Mouse (Mus musculus) heart, embryonic 12.5 days (tissue): ENCODE measurements around the gene Ccdc63. TPM values are rescaled to one million over a fixed set of nuclear protein-coding genes. Genes with fewer than 3 reads are reported as not detected.
"Not testable (repeated sequence)": the region's sequence is repeated elsewhere in the genome, so short reads cannot be mapped to it uniquely, and the experiment has no call there.

Experiments used
- ATAC-seq: fragments of 200-750 bp; cut with Nextera tagmentation; 2 replicates; pipeline ENCODE4 v1.8.0; 2017; ENCODE audit warnings: moderate TSS enrichment, moderate library complexity; ENCODE audit not compliant: insufficient number of reproducible peaks, low FRiP score
- H3K27ac ChIP-seq: fragments of 300-500 bp; sonication (generic); 2 replicates; pipeline ENCODE4 v1.5.1; 2016; ENCODE audit warnings: mild to moderate bottlenecking, moderate library complexity; ENCODE audit not compliant: poor library complexity, severe bottlenecking
- H3K27me3 ChIP-seq: fragments of 300-500 bp; sonication (generic); replicated peaks from 2 replicates; pipeline ENCODE4 v1.6.1; 2016; ENCODE audit warnings: mild to moderate bottlenecking, moderate library complexity
- H3K36me3 ChIP-seq: fragments of 300-500 bp; sonication (generic); 2 replicates; pipeline ENCODE4 v1.6.1; 2016; ENCODE audit warnings: mild to moderate bottlenecking, moderate library complexity
- H3K4me1 ChIP-seq: fragments of 300-500 bp; sonication (generic); replicated peaks from 2 replicates; pipeline ENCODE4 v1.6.1; 2016; ENCODE audit warnings: mild to moderate bottlenecking
- H3K4me2 ChIP-seq: fragments of 300-500 bp; sonication (generic); 2 replicates; pipeline ENCODE4 v1.6.1; 2016; ENCODE audit warnings: mild to moderate bottlenecking, moderate library complexity
- H3K4me3 ChIP-seq: fragments of 300-500 bp; sonication (generic); 2 replicates; pipeline ENCODE4 v1.5.1; 2016; ENCODE audit warnings: mild to moderate bottlenecking
- H3K9ac ChIP-seq: fragments of 300-500 bp; sonication (generic); 2 replicates; pipeline ENCODE4 v1.6.1; 2016; ENCODE audit warnings: mild to moderate bottlenecking, moderate library complexity
- H3K9me3 ChIP-seq: fragments of 300-500 bp; sonication (generic); replicated peaks from 2 replicates; pipeline ENCODE4 v1.6.1; 2016; ENCODE audit warnings: mild to moderate bottlenecking, moderate library complexity
- WGBS: fragments of 180-500 bp; shearing (Covaris S2); methylation state at CpG from one replicate; pipeline ENCODE4 v1.1.7; 2016; 5-methylcytosine and 5-hydroxymethylcytosine counted together
- polyA plus RNA-seq: library from polyadenylated mRNA; unstranded; fragments of >200 nt; fragmentation: Nextera tagmentation; extraction: Ambion mirVana; gene quantifications from 2 replicates; pipeline ENCODE4 v1.2.1, GENCODE M21; 2016

The Ccdc63 gene
- polyA plus RNA-seq, 1 experiment from 2014 or later: 0.33 TPM

- H3K27ac ChIP-seq: no peak overlapping the region
- peaks cover 18% of the 10 kb centered on the region for H3K4me1 ChIP-seq
- H3K9me3 ChIP-seq: no peaks in the 10 kb centered on the region; the same call in 1 of the 2 replicates
- 64% methylated on average over 1 of the region's 1 CpGs for WGBS
- H3K4me2 ChIP-seq: no peak overlapping the region
- no peak overlapping the region for H3K4me3 ChIP-seq
- ATAC-seq: no peak
- H3K27me3 ChIP-seq: no peaks in the 10 kb centered on the region
- no peak overlapping the region for H3K9ac ChIP-seq
- H3K36me3 ChIP-seq: no peaks in the 10 kb centered on the region
These were observed 7.5 kb upstream of the Ccdc63 start for GRCm38 (mm10) chr5:122148107-122148506.

DNA sequence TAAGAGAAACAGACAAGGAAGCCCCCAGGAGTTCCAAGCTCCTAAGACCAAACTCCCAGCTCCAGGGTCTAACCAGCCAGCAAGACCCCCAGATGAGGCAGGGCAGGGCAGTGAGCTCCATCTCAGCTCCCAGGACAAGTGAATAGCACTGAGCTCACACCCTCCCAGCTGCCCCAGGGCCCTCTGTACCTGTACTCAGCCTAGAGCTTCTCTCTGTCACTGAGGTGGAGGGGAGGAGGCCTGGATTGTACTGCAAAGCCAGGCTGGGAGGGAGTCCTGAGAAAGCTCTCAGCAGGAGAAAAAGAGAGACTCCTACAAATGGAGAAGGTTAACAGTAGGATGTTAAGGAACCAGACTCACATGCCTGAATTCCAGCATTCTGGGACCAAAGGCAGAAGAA, 6.0 kb upstream of the Ccdc63 start:
- peaks cover 18% of the 10 kb centered on the region for H3K4me1 ChIP-seq
- 0 out of 2 replicates have a peak overlapping the region, but pooled peaks have one; percentile 27 for H3K9ac ChIP-seq

DNA sequence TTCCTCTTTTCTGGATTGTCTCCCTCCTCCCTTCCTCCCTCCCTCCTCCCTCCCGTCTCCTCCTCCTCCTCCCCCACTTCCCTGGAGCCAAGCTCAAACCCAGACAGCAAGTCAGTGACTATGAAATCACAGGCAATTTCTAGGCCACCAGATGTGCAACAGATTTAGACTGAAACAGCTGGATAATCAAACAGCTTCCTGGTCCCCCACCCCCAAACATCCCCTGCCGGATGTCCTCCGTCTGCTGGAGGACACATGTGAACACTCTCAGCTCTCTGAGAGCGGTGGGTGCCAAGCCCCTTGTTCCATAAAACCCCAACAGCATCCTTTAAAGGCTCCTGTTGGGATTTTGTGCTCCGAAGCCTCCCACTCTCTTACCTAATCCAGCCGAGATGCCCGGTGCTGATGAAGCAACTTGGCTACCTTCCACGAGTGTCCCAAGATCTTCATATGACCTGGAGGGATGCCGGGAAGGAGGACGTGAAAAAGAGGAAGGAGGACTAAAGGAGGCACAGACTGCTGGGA, 5.5 kb upstream of the Ccdc63 start:
- WGBS: 39% methylated on average over 10 of the region's 10 CpGs

More for the DNA sequence above, 6.0 kb upstream of the Ccdc63 start:
- no peaks in the 10 kb centered on the region for H3K27me3 ChIP-seq
- H3K36me3 ChIP-seq: no peaks in the 10 kb centered on the region
- H3K4me2 ChIP-seq: no peak overlapping the region
- H3K27ac ChIP-seq: peak overlapping the region; percentile 65
- ATAC-seq: no peak
- no peak overlapping the region for H3K4me3 ChIP-seq
- no peaks in the 10 kb centered on the region; the same call in 1 of the 2 replicates for H3K9me3 ChIP-seq

DNA sequence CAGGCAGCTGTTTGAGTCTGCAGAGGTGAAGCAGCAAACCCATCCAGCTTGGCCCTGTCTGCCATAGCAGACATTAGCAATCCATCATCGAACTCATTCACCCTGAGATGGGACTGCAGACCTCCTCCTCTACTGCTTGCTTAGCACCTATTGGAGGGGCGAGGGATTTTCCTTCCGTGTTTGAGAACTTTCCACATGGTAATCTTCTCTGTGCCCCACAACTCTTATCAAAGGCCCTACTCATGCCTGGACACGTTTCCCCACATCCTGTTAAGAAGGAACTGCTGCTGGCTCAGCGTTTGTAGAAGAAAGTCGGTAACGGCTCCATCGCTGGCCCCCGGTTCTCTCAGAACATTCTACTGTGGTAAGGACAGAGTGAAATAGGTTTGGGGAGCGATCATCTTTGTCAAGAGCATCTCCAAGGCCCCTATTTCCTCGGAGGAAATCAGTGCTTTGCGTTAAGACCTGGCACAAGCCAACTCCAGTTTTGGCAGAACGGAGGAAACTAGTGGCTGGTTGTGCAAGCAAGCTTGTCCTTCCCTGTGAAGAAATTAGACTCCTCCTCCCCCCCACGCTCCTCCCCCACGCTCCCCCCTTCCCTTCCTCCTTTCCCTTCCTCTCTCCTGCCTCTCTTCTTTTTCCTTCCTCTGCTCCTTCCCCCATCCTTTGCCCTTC, 4.9 kb upstream of the Ccdc63 start:
- H3K36me3 ChIP-seq: no peaks in the 10 kb centered on the region

More for the DNA sequence above, 5.5 kb upstream of the Ccdc63 start:
- no peaks in the 10 kb centered on the region for H3K27me3 ChIP-seq
- peaks cover 18% of the 10 kb centered on the region for H3K4me1 ChIP-seq
- peak overlapping the region; percentile 65 for H3K27ac ChIP-seq
- 0 out of 2 replicates have a peak overlapping the region, but pooled peaks have one; percentile 27 for H3K9ac ChIP-seq
- ATAC-seq: 0 out of 2 replicates have a peak, but pooled peaks have one; percentile 24
- peak overlapping the region; percentile 25; the same call in 1 of the 2 replicates for H3K4me2 ChIP-seq
- H3K9me3 ChIP-seq: no peaks in the 10 kb centered on the region; the same call in 1 of the 2 replicates
- H3K4me3 ChIP-seq: no peak overlapping the region
- H3K36me3 ChIP-seq: no peaks in the 10 kb centered on the region

DNA sequence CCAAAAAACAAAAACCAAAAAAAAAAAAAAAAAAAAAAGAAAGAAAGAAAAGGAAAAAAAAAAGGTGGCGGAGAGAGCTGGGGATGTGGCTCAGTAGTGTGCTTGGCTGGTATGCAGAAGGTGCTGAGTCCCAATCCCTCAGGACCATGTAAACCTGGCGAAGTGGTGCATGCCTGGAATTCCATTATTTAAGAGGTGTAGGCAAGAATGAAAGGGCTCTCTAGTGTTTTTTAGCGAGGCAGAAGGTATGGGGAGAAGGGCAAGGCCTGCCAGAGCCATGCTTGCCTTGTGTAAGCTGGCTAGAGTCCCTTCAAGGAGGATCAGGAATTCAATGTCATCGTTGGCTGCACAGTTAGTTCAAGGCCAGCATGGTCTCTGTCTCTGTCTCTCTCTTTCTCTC, 4.2 kb upstream of the Ccdc63 start:
- WGBS: 70% methylated on average over 3 of the region's 4 CpGs
- Histone ChIP-seq H3K36me3 (no peaks in the 10 kb centered on the region), H3K9me3 (no peaks in the 10 kb centered on the region; the same call in 1 of the 2 replicates), H3K27ac (peak overlapping the region; percentile 65), H3K4me2 (peak overlapping the region; percentile 25), H3K4me1 (peaks cover 18% of the 10 kb centered on the region), H3K4me3 (no peak overlapping the region), H3K27me3 (no peaks in the 10 kb centered on the region), H3K9ac (no peak overlapping the region)
- ATAC-seq: no peak

More for the DNA sequence above, 4.9 kb upstream of the Ccdc63 start:
- no peaks in the 10 kb centered on the region for H3K27me3 ChIP-seq
- 0 out of 2 replicates have a peak overlapping the region, but pooled peaks have one; percentile 1 for H3K4me3 ChIP-seq
- peak; percentile 56; the same call in 1 of the 2 replicates for ATAC-seq
- H3K4me1 ChIP-seq: peaks cover 18% of the 10 kb centered on the region
- peak overlapping the region; percentile 25 for H3K4me2 ChIP-seq
- H3K9ac ChIP-seq: 0 out of 2 replicates have a peak overlapping the region, but pooled peaks have one; percentile 27
- 48% methylated on average over 15 of the region's 15 CpGs for WGBS
- peak overlapping the region; percentile 65 for H3K27ac ChIP-seq
- H3K9me3 ChIP-seq: no peaks in the 10 kb centered on the region; the same call in 1 of the 2 replicates

DNA sequence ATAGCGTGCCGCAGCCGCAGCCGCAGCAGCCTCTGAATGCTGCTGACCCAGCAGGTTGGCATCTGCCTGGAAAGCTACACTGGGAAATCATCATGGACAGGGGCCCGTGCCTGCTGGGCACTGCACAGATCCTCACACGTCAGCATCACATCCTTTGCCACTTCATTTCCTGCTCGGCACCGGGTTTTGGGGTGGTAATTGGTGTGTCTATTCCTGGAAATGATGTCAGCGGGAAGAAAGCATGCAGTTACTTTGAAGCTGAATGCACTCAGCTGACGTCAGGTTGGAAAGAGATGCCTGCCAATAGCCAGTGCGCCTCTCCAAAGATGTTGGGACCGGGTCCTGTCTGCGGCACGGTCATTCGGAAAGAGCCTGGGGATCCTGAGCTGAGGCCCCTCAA, 2.9 kb upstream of the Ccdc63 start:
- peak; percentile 38; the same call in 1 of the 2 replicates for ATAC-seq
- H3K9ac ChIP-seq: no peak overlapping the region
- H3K36me3 ChIP-seq: no peaks in the 10 kb centered on the region
- H3K4me1 ChIP-seq: peaks cover 18% of the 10 kb centered on the region
- no peaks in the 10 kb centered on the region for H3K27me3 ChIP-seq
- H3K9me3 ChIP-seq: no peaks in the 10 kb centered on the region; the same call in 1 of the 2 replicates
- 56% methylated on average over 15 of the region's 15 CpGs for WGBS
- H3K27ac ChIP-seq: 0 out of 2 replicates have a peak overlapping the region, but pooled peaks have one; percentile 11
- no peak overlapping the region for H3K4me3 ChIP-seq
- peak overlapping the region; percentile 37 for H3K4me2 ChIP-seq

- H3K27ac ChIP-seq: no peak overlapping the region
- no peaks in the 10 kb centered on the region for H3K36me3 ChIP-seq
- no peak overlapping the region for H3K4me2 ChIP-seq
- 61% methylated on average over 8 of the region's 8 CpGs for WGBS
- H3K4me3 ChIP-seq: no peak overlapping the region
- no peaks in the 10 kb centered on the region; the same call in 1 of the 2 replicates for H3K9me3 ChIP-seq
- H3K9ac ChIP-seq: no peak overlapping the region
- ATAC-seq: no peak
- H3K27me3 ChIP-seq: no peaks in the 10 kb centered on the region
- H3K4me1 ChIP-seq: peaks cover 21% of the 10 kb centered on the region
These were observed 1.8 kb upstream of the Ccdc63 start for GRCm38 (mm10) chr5:122142230-122142992.

DNA sequence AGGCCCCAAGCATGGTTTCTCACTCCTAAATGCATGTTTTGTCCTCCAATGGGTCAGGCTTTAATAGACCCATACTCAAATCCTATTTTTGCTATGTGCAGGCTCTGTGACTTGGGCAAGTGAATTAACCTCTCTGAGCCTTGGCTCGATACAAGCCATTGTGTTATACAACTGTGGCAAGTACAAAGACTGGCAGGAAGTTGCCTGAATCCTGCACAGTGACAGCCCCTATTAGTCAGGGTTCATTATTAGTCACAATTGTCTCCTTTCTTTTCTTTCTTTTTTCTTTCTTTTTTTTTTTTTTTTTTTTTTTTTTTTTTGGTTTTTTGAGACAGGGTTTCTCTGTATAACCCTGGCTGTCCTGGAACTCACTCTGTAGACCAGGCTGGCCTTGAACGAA, 852 bp downstream of the Ccdc63 start:
- not testable (repeated sequence) for H3K4me3 ChIP-seq, H3K36me3 ChIP-seq, H3K9ac ChIP-seq, H3K27ac ChIP-seq, ATAC-seq, H3K4me2 ChIP-seq, H3K9me3 ChIP-seq, H3K27me3 ChIP-seq
- peaks cover 35% of the 10 kb centered on the region for H3K4me1 ChIP-seq
- WGBS: 64% methylated on average over 2 of the region's 2 CpGs

GRCm38 (mm10) chr5:122138856-122139255, 1.8 kb downstream of the Ccdc63 start:
- no peak overlapping the region for H3K4me2 ChIP-seq
- no peaks in the 10 kb centered on the region for H3K9me3 ChIP-seq
- H3K36me3 ChIP-seq: no peaks in the 10 kb centered on the region
- H3K9ac ChIP-seq: no peak overlapping the region
- no peak for ATAC-seq
- H3K27ac ChIP-seq: no peak overlapping the region
- no peak overlapping the region for H3K4me3 ChIP-seq
- H3K27me3 ChIP-seq: no peaks in the 10 kb centered on the region
- peaks cover 34% of the 10 kb centered on the region for H3K4me1 ChIP-seq
- WGBS: 79% methylated on average over 15 of the region's 15 CpGs

GRCm38 (mm10) chr5:122136508-122137408, 3.9 kb downstream of the Ccdc63 start:
- peak; percentile 72 for ATAC-seq

More at GRCm38 (mm10) chr5:122136508-122137408, 3.9 kb downstream of the Ccdc63 start:
- Histone ChIP-seq H3K9me3 (no peaks in the 10 kb centered on the region), H3K9ac (no peak overlapping the region), H3K27ac (peak overlapping the region; percentile 80), H3K4me2 (peak overlapping the region; percentile 5; the same call in 1 of the 2 replicates), H3K27me3 (no peaks in the 10 kb centered on the region), H3K4me3 (no peak overlapping the region), H3K36me3 (no peaks in the 10 kb centered on the region), H3K4me1 (peaks cover 37% of the 10 kb centered on the region)
- 26% methylated on average over 14 of the region's 14 CpGs for WGBS
